Mouse (Mus musculus): Measurements from ENCODE around the gene Zar1. TPM values are rescaled to one million over a fixed set of nuclear protein-coding genes. Genes with fewer than 3 reads are reported as not detected.
A peak's percentile ranks its signal among the peaks of the same experiment; 100 is the strongest.
"Not testable (repeated sequence)": the region's sequence is repeated elsewhere in the genome, so short reads cannot be mapped to it uniquely, and the experiment has no call there.

The Zar1 gene
- not detected in 2 replicates for polyA plus RNA-seq (2012; ENCODE audit: insufficient read depth, insufficient read length, missing spikeins)

GRCm38 (mm10) chr5:72580970-72581332 is at the start of gene Zar1:
Gene Zar1 (minus strand): TSS chr5:72581254.
- peak within 1 kb of the TSS; percentile 44; the same call in 1 of the 2 replicates for H3K4me3 ChIP-seq (ENCODE audit: insufficient read depth, low read depth, low read length)
- not testable (repeated sequence) for H3K4me1 ChIP-seq (ENCODE audit: control insufficient read depth, insufficient read depth, insufficient read length, low read length); H3K27ac ChIP-seq (replicated peaks; ENCODE audit: low read depth, low read length)

- H3K4me1 ChIP-seq (ENCODE audit: control insufficient read depth, insufficient read depth, insufficient read length, low read length) = no peaks in the 10 kb centered on the region
- H3K4me3 ChIP-seq (ENCODE audit: insufficient read depth, low read depth, low read length) = no peak overlapping the region
- no peak overlapping the region for H3K27ac ChIP-seq (replicated peaks; ENCODE audit: low read depth, low read length)
These were observed 49.0 kb upstream of the Zar1 start for GRCm38 (mm10) chr5:72630026-72630425.

DNA sequence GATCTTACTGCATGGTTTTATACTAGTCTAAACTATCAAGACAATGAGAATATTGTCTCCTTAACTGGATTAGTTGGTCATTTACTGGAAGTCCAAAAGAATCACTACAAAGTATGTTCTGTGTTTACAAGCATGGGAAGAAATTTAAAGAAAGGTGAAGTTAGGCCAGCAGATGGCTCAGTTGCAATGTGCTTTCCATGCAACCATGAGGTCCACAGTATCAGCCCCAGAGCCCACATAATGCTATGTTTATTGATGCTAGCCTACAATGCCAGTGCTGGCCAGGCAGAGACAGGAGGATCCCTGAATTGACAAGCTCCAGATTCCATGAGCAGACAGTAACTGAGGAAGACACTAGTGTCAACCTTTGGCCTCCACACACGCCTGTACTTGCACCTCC is 40.0 kb upstream of the Zar1 start:
- no peaks in the 10 kb centered on the region for H3K4me1 ChIP-seq (ENCODE audit: control insufficient read depth, insufficient read depth, insufficient read length, low read length)
- no peak overlapping the region for H3K4me3 ChIP-seq (ENCODE audit: insufficient read depth, low read depth, low read length)

GRCm38 (mm10) chr5:72617413-72617812 is 36.4 kb upstream of the Zar1 start:
- H3K4me3 ChIP-seq (ENCODE audit: insufficient read depth, low read depth, low read length) = no peak overlapping the region
- no peaks in the 10 kb centered on the region for H3K4me1 ChIP-seq (ENCODE audit: control insufficient read depth, insufficient read depth, insufficient read length, low read length)
- H3K27ac ChIP-seq (replicated peaks; ENCODE audit: low read depth, low read length) = no peak overlapping the region

More for the DNA sequence above, 40.0 kb upstream of the Zar1 start:
- H3K27ac ChIP-seq (replicated peaks; ENCODE audit: low read depth, low read length) = no peak overlapping the region

DNA sequence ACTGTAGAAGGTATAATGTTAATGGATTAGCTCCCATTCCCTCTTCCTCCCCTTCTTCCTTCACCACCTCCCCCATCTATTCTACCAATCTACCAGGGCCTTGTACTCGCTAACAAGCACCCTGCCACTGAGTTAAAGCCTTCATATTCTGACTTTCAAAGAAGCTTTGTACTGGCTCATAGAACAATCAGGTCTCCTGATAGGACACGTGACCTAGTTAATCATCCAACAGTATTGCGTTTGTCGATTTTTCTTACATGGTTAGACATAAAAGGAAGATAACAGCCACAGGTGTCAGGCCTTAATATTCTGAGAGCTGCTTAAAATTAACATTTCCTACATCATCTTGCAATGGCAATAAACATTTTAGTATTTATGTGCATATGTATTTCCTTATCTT is 22.1 kb upstream of the Zar1 start:
- H3K4me3 ChIP-seq (ENCODE audit: insufficient read depth, low read depth, low read length) = no peak overlapping the region
- H3K27ac ChIP-seq (replicated peaks; ENCODE audit: low read depth, low read length) = no peak overlapping the region
- no peaks in the 10 kb centered on the region for H3K4me1 ChIP-seq (ENCODE audit: control insufficient read depth, insufficient read depth, insufficient read length, low read length)

- Histone ChIP-seq H3K27ac (replicated peaks; ENCODE audit: low read depth, low read length) (no peak overlapping the region), H3K4me3 (ENCODE audit: insufficient read depth, low read depth, low read length) (no peak overlapping the region), H3K4me1 (ENCODE audit: control insufficient read depth, insufficient read depth, insufficient read length, low read length) (no peaks in the 10 kb centered on the region)
These were observed 20.0 kb upstream of the Zar1 start for GRCm38 (mm10) chr5:72601006-72601405.

DNA sequence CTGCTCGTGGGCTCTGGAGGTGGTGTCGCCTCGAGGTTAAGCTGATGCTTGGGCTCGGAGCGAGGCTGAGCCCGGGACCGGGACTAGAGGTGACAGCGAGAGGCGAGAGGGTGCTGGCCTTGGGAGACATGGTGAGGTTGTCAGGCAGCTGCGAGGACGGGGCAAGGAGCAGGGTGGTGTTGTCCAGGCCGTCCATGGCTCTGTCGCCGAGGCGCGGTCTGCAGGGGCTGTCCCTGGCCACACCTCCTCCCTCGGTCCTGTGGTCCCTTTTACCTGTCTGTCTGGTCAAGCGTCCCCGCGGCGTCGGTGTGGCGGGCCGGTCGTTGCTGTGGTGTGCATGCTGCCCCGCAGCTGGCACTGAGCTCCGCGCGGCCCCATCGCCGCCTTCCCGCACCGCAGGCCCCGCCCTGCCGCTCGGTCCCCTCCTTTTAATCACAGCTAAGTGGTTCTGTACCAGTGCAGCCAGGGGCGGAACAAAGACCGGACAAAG is 6.2 kb upstream of the Zar1 start, which contains the start of gene Gm5868:
Gene Gm5868 (minus strand): TSS at position 360 of the 490 bp plus-strand sequence.
- no peak within 1 kb of the TSS for H3K27ac ChIP-seq (replicated peaks; ENCODE audit: low read depth, low read length)
- no peaks in the 10 kb centered on the region for H3K4me1 ChIP-seq (ENCODE audit: control insufficient read depth, insufficient read depth, insufficient read length, low read length)
- 0 out of 2 replicates have a peak within 1 kb of the TSS, but pooled peaks have one; percentile 7 for H3K4me3 ChIP-seq (ENCODE audit: insufficient read depth, low read depth, low read length)

DNA sequence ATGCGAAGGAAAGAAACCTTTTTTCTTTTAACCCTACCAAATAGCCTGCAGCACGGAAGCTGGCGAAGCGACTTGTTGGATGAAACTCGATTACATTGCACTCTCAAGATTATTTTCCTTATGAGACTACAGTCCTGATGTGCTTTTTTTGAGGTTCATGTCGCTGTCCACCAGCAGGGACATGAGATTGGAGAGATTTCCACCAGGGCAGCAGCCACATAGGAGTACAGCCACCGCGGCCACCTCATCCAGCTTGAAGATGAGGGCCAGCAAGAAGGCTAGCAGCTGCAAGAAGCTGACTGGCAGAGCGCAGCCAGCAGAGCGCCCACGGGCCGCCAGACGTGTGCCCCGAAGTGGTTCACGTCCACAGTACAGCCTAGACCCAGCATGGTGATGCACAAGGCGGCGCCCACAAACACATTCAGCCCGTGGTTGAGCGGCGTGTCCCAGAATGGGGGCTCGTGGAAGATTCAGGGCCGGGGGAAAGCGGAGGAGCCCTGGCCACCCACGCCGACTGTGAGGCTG is 5.7 kb upstream of the Zar1 start:
- not testable (repeated sequence) for H3K4me1 ChIP-seq (ENCODE audit: control insufficient read depth, insufficient read depth, insufficient read length, low read length); H3K4me3 ChIP-seq (ENCODE audit: insufficient read depth, low read depth, low read length); H3K27ac ChIP-seq (replicated peaks; ENCODE audit: low read depth, low read length)

GRCm38 (mm10) chr5:72586122-72586521 is 5.1 kb upstream of the Zar1 start:
- not testable (repeated sequence) for H3K27ac ChIP-seq (replicated peaks; ENCODE audit: low read depth, low read length); H3K4me3 ChIP-seq (ENCODE audit: insufficient read depth, low read depth, low read length)

GRCm38 (mm10) chr5:72580088-72580969 is 725 bp downstream of the Zar1 start:
- not testable (repeated sequence) for H3K27ac ChIP-seq (replicated peaks; ENCODE audit: low read depth, low read length); H3K4me1 ChIP-seq (ENCODE audit: control insufficient read depth, insufficient read depth, insufficient read length, low read length)
- peak overlapping the region; percentile 44; the same call in 1 of the 2 replicates for H3K4me3 ChIP-seq (ENCODE audit: insufficient read depth, low read depth, low read length)

More at GRCm38 (mm10) chr5:72586122-72586521, 5.1 kb upstream of the Zar1 start:
- not testable (repeated sequence) for H3K4me1 ChIP-seq (ENCODE audit: control insufficient read depth, insufficient read depth, insufficient read length, low read length)

- H3K4me3 ChIP-seq (ENCODE audit: insufficient read depth, low read depth, low read length); H3K4me1 ChIP-seq (ENCODE audit: control insufficient read depth, insufficient read depth, insufficient read length, low read length); H3K27ac ChIP-seq (replicated peaks; ENCODE audit: low read depth, low read length): not testable (repeated sequence)
These were observed 1.5 kb downstream of the Zar1 start for GRCm38 (mm10) chr5:72579599-72579998.

DNA sequence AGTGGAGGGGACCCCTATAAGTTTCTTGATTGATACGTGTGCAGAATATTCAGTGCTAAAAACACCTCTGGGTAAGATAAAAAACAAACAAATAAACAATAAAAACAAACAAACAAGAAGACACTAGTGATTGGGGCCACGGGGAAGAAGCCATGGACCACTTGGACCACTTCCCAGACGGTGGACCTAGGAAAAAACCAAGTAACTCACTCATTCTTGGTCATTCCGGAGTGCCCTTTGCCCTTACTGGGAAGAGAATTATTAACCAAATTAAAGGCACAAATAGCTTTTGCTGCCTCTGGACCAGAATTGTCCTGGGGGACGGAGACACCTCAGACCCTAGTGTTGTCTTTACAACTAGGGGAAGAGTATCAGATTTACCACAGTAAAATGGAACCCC is 15.4 kb downstream of the Zar1 start:
- H3K4me3 ChIP-seq (ENCODE audit: insufficient read depth, low read depth, low read length) = no peak overlapping the region
- H3K27ac ChIP-seq (replicated peaks; ENCODE audit: low read depth, low read length) = no peak overlapping the region
- no peaks in the 10 kb centered on the region for H3K4me1 ChIP-seq (ENCODE audit: control insufficient read depth, insufficient read depth, insufficient read length, low read length)

DNA sequence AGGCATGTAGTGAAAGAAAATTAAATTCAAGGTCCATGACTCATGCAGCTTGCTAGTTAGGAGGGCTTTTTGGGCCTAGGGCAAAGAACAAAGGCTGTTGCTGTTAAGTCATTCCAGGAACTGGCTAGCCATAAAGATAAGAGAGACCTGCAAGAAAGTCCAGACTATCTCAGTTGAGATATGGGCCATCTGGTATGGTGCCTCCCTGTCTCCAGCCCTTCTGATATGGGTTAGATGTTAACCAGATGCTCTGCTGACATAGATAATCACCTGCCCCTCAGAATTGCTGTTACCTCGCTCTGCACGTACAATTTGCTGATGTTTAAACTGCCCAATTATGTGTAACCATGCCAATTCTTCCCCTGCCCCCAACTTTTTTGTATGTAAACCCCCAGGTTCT is 17.9 kb downstream of the Zar1 start:
- not testable (repeated sequence) for H3K4me3 ChIP-seq (ENCODE audit: insufficient read depth, low read depth, low read length); H3K4me1 ChIP-seq (ENCODE audit: control insufficient read depth, insufficient read depth, insufficient read length, low read length); H3K27ac ChIP-seq (replicated peaks; ENCODE audit: low read depth, low read length)

- H3K27ac ChIP-seq (replicated peaks; ENCODE audit: low read depth, low read length) = no peak overlapping the region
- no peak overlapping the region for H3K4me3 ChIP-seq (ENCODE audit: insufficient read depth, low read depth, low read length)
- no peaks in the 10 kb centered on the region for H3K4me1 ChIP-seq (ENCODE audit: control insufficient read depth, insufficient read depth, insufficient read length, low read length)
These were observed 20.0 kb downstream of the Zar1 start for GRCm38 (mm10) chr5:72560976-72561628.

GRCm38 (mm10) chr5:72559544-72560049 is 21.5 kb downstream of the Zar1 start, which contains the start of gene Nfxl1:
Gene Nfxl1 (minus strand): TSS chr5:72559684.
- no peaks in the 10 kb centered on the region for H3K4me1 ChIP-seq (ENCODE audit: control insufficient read depth, insufficient read depth, insufficient read length, low read length)
- peak within 1 kb of the TSS; percentile 86 for H3K4me3 ChIP-seq (ENCODE audit: insufficient read depth, low read depth, low read length)
- H3K27ac ChIP-seq (replicated peaks; ENCODE audit: low read depth, low read length) = peak within 1 kb of the TSS; percentile 10; the same call in 1 of the 2 replicates
